In the genomic region with DNA sequence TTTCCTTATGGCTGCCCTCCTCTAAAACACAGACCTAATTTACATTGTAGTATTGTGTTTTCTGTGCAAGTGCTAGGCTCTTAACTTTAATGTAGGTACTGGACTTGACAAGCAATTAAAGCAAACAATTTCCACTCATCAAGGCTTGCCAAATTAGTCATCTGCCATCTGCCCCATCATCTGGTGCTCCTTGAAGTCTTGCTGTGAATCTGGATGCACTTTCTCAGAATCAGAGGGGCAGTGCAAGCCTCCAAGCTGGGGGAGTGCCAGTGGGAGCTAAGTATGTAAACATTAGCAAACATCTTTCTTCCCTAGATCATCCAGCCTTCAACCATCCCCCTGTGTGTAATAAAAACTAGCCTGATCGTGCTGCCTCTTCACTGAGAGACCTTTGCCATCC, we compare ENCODE assay signal across 10 mouse cellular contexts.
DNase-seq lines count a peak whose midpoint lies in the region; ATAC-seq lines count a peak whose summit lies in the region.
"Had no signal": no experiment of that assay in that cellular context is flagged by ENCODE, and none has a peak within 500 bp of the region (broad histone marks: within the 10 kb centered on the region; RNA-seq: fewer than 3 reads in every experiment).

No protein-coding gene starts in this region.

- H3K9ac ChIP-seq in hindbrain, embryonic 12.5 days, result no peak overlapping the region
- H3K9ac ChIP-seq: neural tube, embryonic 12.5 days had no signal

- H3K27ac ChIP-seq in hindbrain, embryonic 12.5 days, result 0 out of 2 replicates have a peak overlapping the region, but pooled peaks have one; percentile 17
- H3K27ac ChIP-seq: heart, adult 2 months; neural tube, embryonic 12.5 days had no signal

- no peak overlapping the region for H3K4me3 ChIP-seq in hindbrain, embryonic 12.5 days
- H3K4me3 ChIP-seq: heart, adult 2 months; neural tube, embryonic 12.5 days had no signal

- WGBS in hindbrain, embryonic 12.5 days, result 30% methylated on average over 1 of the region's 1 CpGs

- intact Hi-C loops in left cerebral cortex, postnatal 25 days (cut with DNase I), result no loop called here
- intact Hi-C loops in heart, postnatal 10 days (cut with DNase I), result no loop called here

- peak; percentile 6 to 8 for DNase-seq in left cerebral cortex, postnatal 25 days (ENCODE audit: low spot score in 2 of 2)
- no peak for DNase-seq in left cerebral cortex, adult 11 months (ENCODE audit: low spot score)
- DNase-seq in cerebellum, adult 8-10 months, result peak; percentile 85
- DNase-seq in retina, adult 2 months (ENCODE audit: low read depth, low spot score), result peak; percentile 0
- DNase-seq in heart, postnatal 10 days, result no peak
- DNase-seq in urinary bladder, adult 2 months (ENCODE audit: low spot score), result no peak
- DNase-seq: adrenal gland, postnatal 10 days; heart, adult 2 months had no signal

- H3K4me1 ChIP-seq in hindbrain, embryonic 12.5 days, result 0 out of 2 replicates have a peak, but pooled peaks cover 3% of the 10 kb centered on the region

- no peaks in the 10 kb centered on the region for H3K36me3 ChIP-seq in hindbrain, embryonic 12.5 days
- H3K36me3 ChIP-seq: neural tube, embryonic 12.5 days had no signal

- no peak overlapping the region for H3K4me2 ChIP-seq in hindbrain, embryonic 12.5 days (replicated peaks)
- H3K4me2 ChIP-seq: neural tube, embryonic 12.5 days had no signal

- no peaks in the 10 kb centered on the region for H3K27me3 ChIP-seq in hindbrain, embryonic 12.5 days
- H3K27me3 ChIP-seq: neural tube, embryonic 12.5 days had no signal

- H3K9me3 ChIP-seq in hindbrain, embryonic 12.5 days (replicated peaks), result no peaks in the 10 kb centered on the region
- H3K9me3 ChIP-seq: neural tube, embryonic 12.5 days had no signal

- 0 out of 2 replicates have a peak, but pooled peaks have one; percentile 43 for ATAC-seq in hindbrain, embryonic 12.5 days (ENCODE audit: low FRiP score)

Comparison
In these comparisons a context has a peak if more than half of its experiments do, and no peak if none do; other contexts are left out.
1. DNase-seq: peak in left cerebral cortex, postnatal 25 days (2 of 2), cerebellum, adult 8-10 months (single experiment) and retina, adult 2 months (single experiment); none in left cerebral cortex, adult 11 months (single experiment), heart, postnatal 10 days (0 of 2) and urinary bladder, adult 2 months (single experiment).